In the genomic region with DNA sequence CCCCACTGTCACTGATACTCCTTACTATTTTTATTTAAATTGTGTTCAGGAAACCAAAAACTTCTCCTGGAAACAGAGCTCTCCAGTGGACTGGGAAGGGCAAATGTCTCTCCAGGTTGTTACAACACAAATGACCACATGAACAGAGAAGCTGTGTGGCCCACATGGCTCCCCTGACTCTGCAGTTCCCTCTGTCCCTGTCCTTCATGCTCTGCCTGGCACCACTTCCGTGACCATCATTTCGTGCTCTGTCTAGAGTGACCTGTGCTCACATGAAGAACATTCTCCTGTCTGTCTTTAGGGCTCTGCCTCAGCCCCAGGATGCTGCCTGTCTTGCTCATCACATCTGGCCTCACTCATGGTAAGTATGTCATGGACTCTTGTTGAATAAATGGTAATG, we compare ENCODE assay signal across 26 mouse cellular contexts. TPM values are rescaled to one million over a fixed set of nuclear protein-coding genes. Genes with fewer than 3 reads are reported as not detected.
DNase-seq lines count a peak whose midpoint lies in the region; ATAC-seq lines count a peak whose summit lies in the region.
"Had no signal": no experiment of that assay in that cellular context is flagged by ENCODE, and none has a peak within 500 bp of the region (broad histone marks: within the 10 kb centered on the region; RNA-seq: fewer than 3 reads in every experiment).

No protein-coding gene starts in this region.

- DNase-seq in forebrain, embryonic 11.5 days (ENCODE audit: low spot score), result peak; percentile 17
- DNase-seq in heart, embryonic 10.5 days (ENCODE audit: low spot score), result peak; percentile 56
- no peak for DNase-seq in heart, adult 18-20 months
- DNase-seq in spleen, adult 12 weeks (ENCODE audit: low spot score), result no peak
- DNase-seq: adrenal gland, adult 8-10 months; adrenal gland, postnatal 14 days; adrenal gland, postnatal 36 days; B cell, adult 2 months; cerebellum, adult 11-12 months; cerebellum, adult 2 months; cerebellum, adult 9-11 months; cerebellum, postnatal 14 days; cerebellum, postnatal 36 days had no signal

- H3K36me3 ChIP-seq in forebrain, embryonic 11.5 days (ENCODE audit: control insufficient read depth, insufficient read depth, low read length), result no peaks in the 10 kb centered on the region
- no peaks in the 10 kb centered on the region for H3K36me3 ChIP-seq in forebrain, embryonic 15.5 days
- H3K36me3 ChIP-seq in heart, embryonic 10.5 days, result no peaks in the 10 kb centered on the region
- H3K36me3 ChIP-seq: embryonic facial prominence, embryonic 10.5 days; embryonic facial prominence, embryonic 12.5 days; forebrain, embryonic 10.5 days; G1E had no signal

- ATAC-seq in forebrain, embryonic 11.5 days (replicated peaks; ENCODE audit: low FRiP score), result no peak
- ATAC-seq in forebrain, embryonic 15.5 days (replicated peaks), result no peak
- ATAC-seq in megakaryocyte progenitor cell, adult 5-6 weeks (replicated peaks; ENCODE audit: poor library complexity), result peak; percentile 26; the same call in 1 of the 2 replicates
- no peak for ATAC-seq in erythroid progenitor cell, adult 5-6 weeks (replicated peaks; ENCODE audit: low FRiP score, poor library complexity, severe bottlenecking)
- ATAC-seq: activated CD4-positive, CD25-positive, alpha-beta regulatory T cell, adult 4 months; CD4-positive, CD25-positive, alpha-beta regulatory T cell, adult 4 months; forebrain, embryonic 13.5 days; forebrain, embryonic 16.5 days; Patski had no signal

- no peaks in the 10 kb centered on the region for H3K4me1 ChIP-seq in forebrain, embryonic 11.5 days (replicated peaks; ENCODE audit: control insufficient read depth, insufficient read depth, low read length)
- H3K4me1 ChIP-seq in forebrain, embryonic 15.5 days, result no peaks in the 10 kb centered on the region
- no peaks in the 10 kb centered on the region for H3K4me1 ChIP-seq in heart, embryonic 10.5 days
- H3K4me1 ChIP-seq: embryonic facial prominence, embryonic 10.5 days; embryonic facial prominence, embryonic 12.5 days; forebrain, embryonic 10.5 days; forebrain, embryonic 13.5 days had no signal

- no peak overlapping the region for H3K4me2 ChIP-seq in forebrain, embryonic 11.5 days (ENCODE audit: low read depth, low read length, severe bottlenecking)
- no peak overlapping the region for H3K4me2 ChIP-seq in forebrain, embryonic 15.5 days (replicated peaks)
- H3K4me2 ChIP-seq: embryonic facial prominence, embryonic 12.5 days; forebrain, embryonic 13.5 days had no signal

- no peak overlapping the region for H3K27ac ChIP-seq in forebrain, embryonic 11.5 days (ENCODE audit: low read depth, low read length)
- H3K27ac ChIP-seq in forebrain, embryonic 15.5 days (replicated peaks), result no peak overlapping the region
- H3K27ac ChIP-seq in heart, embryonic 10.5 days, result no peak overlapping the region
- H3K27ac ChIP-seq: embryonic facial prominence, embryonic 10.5 days; embryonic facial prominence, embryonic 12.5 days; forebrain, embryonic 10.5 days; forebrain, embryonic 13.5 days had no signal

- no peaks in the 10 kb centered on the region for H3K9me3 ChIP-seq in forebrain, embryonic 11.5 days (ENCODE audit: control insufficient read depth, low read length)
- no peaks in the 10 kb centered on the region for H3K9me3 ChIP-seq in forebrain, embryonic 15.5 days
- H3K9me3 ChIP-seq in heart, embryonic 10.5 days, result no peaks in the 10 kb centered on the region
- H3K9me3 ChIP-seq: embryonic facial prominence, embryonic 10.5 days; embryonic facial prominence, embryonic 12.5 days; forebrain, embryonic 10.5 days; forebrain, embryonic 13.5 days; G1E had no signal

- H3K4me3 ChIP-seq in forebrain, embryonic 11.5 days (ENCODE audit: low read depth, low read length), result no peak overlapping the region
- no peak overlapping the region for H3K4me3 ChIP-seq in forebrain, embryonic 15.5 days
- H3K4me3 ChIP-seq in heart, embryonic 10.5 days, result no peak overlapping the region
- H3K4me3 ChIP-seq: embryonic facial prominence, embryonic 10.5 days; embryonic facial prominence, embryonic 12.5 days; forebrain, embryonic 10.5 days; forebrain, embryonic 13.5 days had no signal

- H3K27me3 ChIP-seq in forebrain, embryonic 11.5 days (ENCODE audit: control insufficient read depth, insufficient read depth, low read length), result no peaks in the 10 kb centered on the region
- H3K27me3 ChIP-seq in forebrain, embryonic 15.5 days, result no peaks in the 10 kb centered on the region
- H3K27me3 ChIP-seq in heart, embryonic 10.5 days (ENCODE audit: insufficient read depth, poor library complexity, severe bottlenecking), result 0 out of 2 replicates have a peak, but pooled peaks cover 10% of the 10 kb centered on the region
- H3K27me3 ChIP-seq: CH12.LX; embryonic facial prominence, embryonic 12.5 days had no signal

- 86% methylated on average over 2 of the region's 2 CpGs for WGBS in forebrain, embryonic 11.5 days
- WGBS in forebrain, embryonic 15.5 days, result 73% methylated on average over 2 of the region's 2 CpGs
- WGBS in heart, embryonic 10.5 days, result 75% methylated on average over 2 of the region's 2 CpGs

- H3K9ac ChIP-seq in forebrain, embryonic 11.5 days (ENCODE audit: low read length), result no peak overlapping the region
- H3K9ac ChIP-seq in forebrain, embryonic 15.5 days (replicated peaks), result no peak overlapping the region
- H3K9ac ChIP-seq: embryonic facial prominence, embryonic 12.5 days; forebrain, embryonic 13.5 days had no signal

RNA-seq across cellular contexts. Expression of a gene that starts 24.5 kb away (rescaled TPM):
- polyA plus RNA-seq in forebrain, embryonic 11.5 days (2014; fragmentation: Nextera tagmentation; extraction: Ambion mirVana), result 102 and 103 TPM in 2 replicates
- 75.7 and 77.2 TPM in 2 replicates for polyA plus RNA-seq in forebrain, embryonic 15.5 days (2015; fragmentation: Nextera tagmentation; extraction: Ambion mirVana)
- 38.7 and 39.6 TPM in 2 replicates for polyA plus RNA-seq in heart, embryonic 10.5 days (2016; fragmentation: Nextera tagmentation; extraction: Ambion mirVana)
- 10 to 100 TPM; 19.2 to 27.3 TPM for total RNA-seq in heart, adult 18-20 months (2021)
- total RNA-seq in megakaryocyte progenitor cell, adult 5-6 weeks (2015), result 16.5 and 19.3 TPM in 2 replicates
- 20.2 and 27.8 TPM in 2 replicates for total RNA-seq in megakaryocyte progenitor cell, adult 5-6 weeks (2017)
- total RNA-seq in erythroid progenitor cell, adult 5-6 weeks (2015; ENCODE audit: low replicate concordance), result 6.5 and 13.0 TPM in 2 replicates
- 7.7 and 15.4 TPM in 2 replicates for total RNA-seq in erythroid progenitor cell, adult 5-6 weeks (2017; ENCODE audit: low replicate concordance)

Comparison
In these comparisons a context has a peak if more than half of its experiments do, and no peak if none do; other contexts are left out.
1. DNase-seq: peak in forebrain, embryonic 11.5 days (single experiment) and heart, embryonic 10.5 days (single experiment); none in heart, adult 18-20 months (0 of 2) and spleen, adult 12 weeks (single experiment).